Mouse (Mus musculus) spleen, postnatal 36 days (tissue): ENCODE data around the gene Susd6.
"Not testable (repeated sequence)": the region's sequence is repeated elsewhere in the genome, so short reads cannot be mapped to it uniquely, and the experiment has no call there.

Experiments
- DNase-seq, 2 experiments: peaks; one replicate each; pipeline ENCODE4 v3.0.0; 2022; ENCODE audit warnings: low spot score in 2 of 2, mixed read lengths in 1 of 2

Gene Susd6

DNA sequence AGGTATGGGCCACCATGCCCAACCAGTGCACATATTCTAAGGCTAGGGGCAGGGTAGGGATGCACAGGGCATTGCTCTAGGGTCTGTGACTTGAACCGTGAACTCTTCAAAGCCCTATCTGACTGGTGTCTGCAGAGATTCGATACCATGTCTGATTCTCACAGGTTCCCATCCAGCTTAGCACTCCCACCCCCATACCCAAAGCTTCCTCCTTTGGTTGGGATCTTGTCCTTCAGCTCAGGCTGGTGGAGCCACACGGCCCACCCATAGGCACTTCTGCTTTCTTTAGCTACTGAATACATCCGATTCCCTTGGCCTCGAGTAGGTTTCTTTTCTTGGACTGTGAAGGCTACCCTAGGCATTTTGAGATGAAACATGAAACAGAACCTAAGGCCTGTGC is 5.3 kb upstream of the Susd6 start:
- DNase-seq = peak; percentile 45 to 56

DNA sequence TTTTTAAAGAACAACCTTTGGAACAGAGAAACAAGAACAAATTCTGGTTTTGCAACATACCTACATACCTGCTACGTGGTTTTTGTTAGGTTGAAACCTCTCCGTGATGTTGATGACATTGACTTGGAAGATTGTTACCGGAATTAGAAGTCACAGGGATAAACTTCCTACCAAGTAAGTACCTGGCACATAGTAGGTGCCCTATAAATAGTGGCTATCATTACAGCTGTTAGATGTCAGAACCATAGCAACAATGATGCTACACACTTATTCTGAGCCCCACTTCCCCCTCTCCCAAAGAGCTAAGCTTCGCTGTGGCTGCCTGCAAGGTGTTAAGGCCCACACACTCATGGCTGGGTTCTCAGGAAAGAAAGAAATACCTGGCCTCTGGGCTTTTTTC is 4.7 kb upstream of the Susd6 start:
- DNase-seq = no peak

GRCm38 (mm10) chr12:80786591-80786990 is 3.7 kb upstream of the Susd6 start:
- DNase-seq = no peak

GRCm38 (mm10) chr12:80787604-80788003 is 2.7 kb upstream of the Susd6 start:
- DNase-seq = no peak

DNA sequence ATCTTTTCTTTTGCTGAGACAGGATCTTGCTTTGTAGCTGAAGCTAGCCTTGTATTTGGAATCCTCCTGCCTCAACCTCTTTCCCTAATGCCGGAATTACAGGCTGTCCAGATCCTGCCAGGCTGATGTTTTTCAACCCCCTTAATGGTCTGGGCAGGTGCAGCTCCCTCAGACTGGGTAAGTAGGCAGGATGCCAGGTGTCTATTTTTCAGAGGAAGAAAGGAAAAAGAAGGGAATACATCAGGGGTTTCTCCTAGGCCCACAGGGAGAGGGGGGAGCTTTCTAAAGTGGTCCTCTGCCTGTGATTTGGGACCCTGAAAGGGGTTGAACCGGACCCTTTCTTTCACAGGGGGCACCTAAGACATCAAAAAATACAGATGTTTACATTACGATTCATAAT is 2.1 kb upstream of the Susd6 start:
- no peak for DNase-seq

DNA sequence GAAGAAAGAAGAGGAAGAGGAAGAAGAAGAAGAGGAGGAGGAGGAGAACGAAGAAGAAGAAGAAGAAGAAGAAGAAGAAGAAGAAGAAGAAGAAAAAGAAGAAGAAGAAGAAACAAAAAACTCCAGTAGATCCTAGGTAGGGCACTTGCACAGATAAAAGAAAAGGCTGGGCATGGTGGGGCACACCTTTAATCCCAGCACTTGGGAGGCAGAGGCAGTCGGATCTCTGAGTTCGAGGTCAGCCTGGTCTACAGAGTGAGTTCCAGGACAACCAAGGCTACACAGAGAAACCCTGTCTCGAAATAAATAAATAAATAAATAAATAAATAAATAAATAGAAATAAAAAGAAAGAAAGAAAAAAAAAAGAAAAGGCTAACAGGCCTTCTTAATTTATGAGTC is 1.0 kb upstream of the Susd6 start:
- DNase-seq = not testable (repeated sequence)

- peak; percentile 65 to 68 for DNase-seq
Measured at GRCm38 (mm10) chr12:80790700-80791570, 625 bp downstream of the Susd6 start.

DNA sequence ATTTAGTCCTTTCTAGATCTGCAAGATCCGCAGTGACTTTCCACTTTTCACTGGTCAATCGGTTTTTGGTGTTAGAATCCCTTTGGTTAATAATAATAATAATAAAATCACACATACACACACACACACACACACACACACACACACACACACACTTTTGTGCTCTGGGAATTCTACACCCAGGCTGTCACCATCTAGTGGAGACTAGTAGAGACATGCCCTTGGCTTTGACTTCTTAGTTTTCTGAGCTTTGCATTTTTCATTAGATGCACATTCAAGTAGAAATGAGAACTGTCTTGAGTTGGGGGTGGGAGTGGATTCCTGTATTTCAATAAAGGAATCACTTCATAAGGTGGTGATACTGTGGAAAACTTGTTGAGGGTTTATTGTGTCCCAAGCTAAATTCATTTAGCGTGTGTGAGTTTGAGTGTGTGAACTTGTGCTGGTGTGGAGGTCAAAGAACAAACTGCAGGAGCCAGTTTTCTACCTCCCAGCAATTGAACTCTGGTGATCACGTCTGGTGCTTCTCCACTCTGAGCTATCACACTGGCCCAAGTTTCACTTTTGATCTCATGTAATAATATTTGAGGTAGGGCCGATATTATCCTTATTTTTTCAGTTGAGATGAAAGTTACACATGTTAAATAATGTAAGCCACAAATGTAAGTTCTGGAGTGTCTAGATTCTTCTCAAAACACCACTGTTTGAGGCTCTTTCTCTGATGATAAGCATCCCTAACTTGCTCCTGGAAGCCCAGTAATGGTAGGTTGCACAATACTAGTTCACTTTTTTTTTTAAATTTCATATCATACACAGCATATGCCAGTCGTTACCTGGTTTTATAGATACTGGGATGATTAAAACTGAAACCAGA is 1.5 kb downstream of the Susd6 start:
- no peak for DNase-seq

DNA sequence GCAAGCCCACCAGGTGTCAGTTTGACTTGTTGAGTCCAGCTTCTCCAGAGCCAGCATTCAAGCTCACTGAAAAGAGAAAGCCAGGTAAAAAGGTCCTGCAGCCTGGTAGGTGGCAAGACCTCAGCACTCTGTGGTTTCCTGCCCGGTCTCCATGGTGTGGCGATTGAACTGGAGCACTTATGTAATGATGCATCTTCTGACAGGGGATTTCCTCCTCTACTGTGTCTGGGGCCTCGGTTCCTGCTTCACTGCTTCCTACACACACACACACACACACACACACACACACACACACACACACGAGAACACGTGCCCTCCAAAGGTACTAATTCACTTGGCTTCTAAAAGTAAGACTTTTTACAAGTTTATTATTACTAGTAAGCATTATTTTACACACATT is 2.6 kb downstream of the Susd6 start:
- peak; percentile 88 to 92 for DNase-seq

DNA sequence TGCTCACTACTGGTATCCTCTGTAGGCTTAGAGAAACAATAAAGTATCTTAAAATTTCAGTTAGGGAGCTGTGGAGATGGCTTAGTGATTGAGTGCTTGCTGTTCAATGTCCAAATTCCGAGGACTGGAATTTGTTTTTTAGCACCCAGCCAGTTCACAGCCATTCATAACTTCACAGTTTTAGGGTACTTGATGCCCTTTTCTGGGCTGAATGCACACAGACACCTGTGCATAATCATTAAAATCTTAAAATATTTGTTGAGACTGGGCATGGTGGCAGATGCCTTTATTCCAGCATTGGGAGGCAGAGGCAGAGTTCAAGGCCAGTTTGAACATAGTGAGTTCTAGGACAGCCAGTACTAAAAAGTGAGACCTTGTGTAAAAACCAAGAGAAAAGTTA is 3.2 kb downstream of the Susd6 start:
- DNase-seq = no peak

GRCm38 (mm10) chr12:80794522-80794921 is 4.2 kb downstream of the Susd6 start:
- DNase-seq = no peak

DNA sequence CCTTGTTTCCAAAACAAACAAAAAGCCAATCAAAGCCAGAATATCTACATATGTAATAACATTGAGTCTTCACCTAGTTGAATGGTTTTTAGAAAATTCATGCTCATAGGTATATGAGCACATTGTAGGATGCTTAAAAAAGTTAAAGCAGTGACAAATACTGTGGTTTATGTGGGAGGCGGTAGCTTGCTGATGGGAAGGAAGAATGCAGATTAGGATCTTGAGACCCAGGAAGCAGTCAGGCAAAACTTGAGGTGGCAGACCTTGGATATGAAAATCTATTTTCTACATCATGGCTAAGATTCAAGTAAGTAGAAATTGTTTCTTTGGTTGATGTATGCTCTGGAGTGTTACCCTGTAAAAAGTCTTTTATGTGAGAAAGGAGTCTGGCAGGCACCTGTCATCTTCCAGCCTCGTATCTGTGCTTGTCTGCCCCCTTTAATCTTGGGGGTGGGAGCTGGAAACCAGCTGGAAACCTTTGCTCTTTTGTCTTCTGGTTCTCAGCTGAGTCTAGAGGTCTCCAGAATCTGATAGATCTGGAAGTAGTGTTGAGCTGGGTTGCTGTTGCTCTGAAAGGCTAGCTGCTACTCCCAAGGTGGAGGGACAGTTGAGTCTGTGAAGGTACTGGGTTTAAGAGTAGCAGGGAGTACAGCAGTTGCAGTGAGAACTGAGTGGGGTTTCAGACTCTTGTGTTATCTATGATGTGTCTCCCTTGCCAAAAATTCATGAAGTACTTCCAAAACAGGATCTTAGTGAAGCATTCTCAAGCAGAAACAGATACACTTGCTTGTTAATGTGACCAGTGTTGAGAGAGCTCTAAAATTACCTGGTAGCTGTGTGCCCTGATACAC is 4.8 kb downstream of the Susd6 start:
- DNase-seq = no peak

- no peak for DNase-seq
Measured at GRCm38 (mm10) chr12:80798271-80798670, 8.0 kb downstream of the Susd6 start.

GRCm38 (mm10) chr12:80800156-80800555 is 9.8 kb downstream of the Susd6 start:
- no peak for DNase-seq

- DNase-seq = no peak
Measured at GRCm38 (mm10) chr12:80801443-80801842, 11.1 kb downstream of the Susd6 start.

- DNase-seq = no peak
Measured at GRCm38 (mm10) chr12:80803924-80804323, 13.6 kb downstream of the Susd6 start.

- no peak for DNase-seq
Measured at GRCm38 (mm10) chr12:80804861-80805428, 14.6 kb downstream of the Susd6 start.

DNA sequence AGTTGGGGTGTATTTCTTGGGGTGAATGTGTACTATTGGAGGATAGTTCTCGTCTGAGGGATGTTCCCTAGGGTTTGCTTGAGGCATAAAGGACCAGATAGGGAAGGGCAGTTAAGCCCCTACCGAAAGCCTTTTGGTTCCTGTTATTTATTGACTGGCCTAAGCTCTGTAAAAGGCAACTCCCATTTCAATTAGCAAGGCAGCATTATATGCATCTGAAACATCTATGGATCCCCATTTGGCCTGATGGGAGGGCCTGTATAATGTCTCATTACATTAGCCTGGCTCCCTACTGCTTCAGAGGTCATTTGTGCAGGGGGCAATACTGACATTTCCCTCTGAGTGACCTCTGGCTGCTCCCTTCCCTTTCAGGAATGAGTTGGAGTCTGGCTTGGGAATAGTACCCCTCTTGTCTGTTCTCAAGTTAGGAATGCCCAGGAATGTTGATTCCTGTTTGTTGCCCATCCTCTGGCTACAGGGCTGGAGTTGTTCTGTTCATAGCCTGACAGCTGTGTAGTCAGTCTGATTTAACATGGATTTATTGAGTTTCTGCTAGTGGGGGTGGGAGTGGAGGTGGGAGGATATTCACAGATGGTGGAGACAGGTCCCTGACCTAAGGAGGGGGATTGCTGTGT is 17.3 kb downstream of the Susd6 start:
- DNase-seq = no peak

- DNase-seq = no peak
Measured at GRCm38 (mm10) chr12:80810005-80810404, 19.7 kb downstream of the Susd6 start.

GRCm38 (mm10) chr12:80811646-80812509 is 21.6 kb downstream of the Susd6 start:
- no peak for DNase-seq
